Mouse (Mus musculus): ENCODE data around the gene Pfdn5. TPM values are rescaled to one million over a fixed set of nuclear protein-coding genes. Genes with fewer than 3 reads are reported as not detected.

Pfdn5 gene
- total and polyA plus RNA-seq, 2 experiments from 2014 or later: 145 to 525 TPM

GRCm38 (mm10) chr15:102302542-102302941, 23.4 kb upstream of the Pfdn5 start:
- Histone ChIP-seq H3K4me3 (ENCODE audit: low read depth, low read length) (no peak overlapping the region), H3K27ac (ENCODE audit: low read depth, low read length) (no peak overlapping the region), H3K9ac (replicated peaks; ENCODE audit: low read length, poor library complexity, severe bottlenecking) (no peak overlapping the region), H3K4me2 (ENCODE audit: low read depth, low read length, poor library complexity, severe bottlenecking) (no peak overlapping the region), H3K4me1 (ENCODE audit: insufficient read depth, low read length) (no peaks in the 10 kb centered on the region), H3K27me3 (ENCODE audit: insufficient read depth, low read length) (no peaks in the 10 kb centered on the region), H3K9me3 (ENCODE audit: low read length) (no peaks in the 10 kb centered on the region), H3K36me3 (ENCODE audit: insufficient read depth, low read length) (no peaks in the 10 kb centered on the region)
- no peak for TF ChIP-seq CTCF (IDR thresholded peaks at IDR 0.05)
- no peak for ATAC-seq (ENCODE audit: low FRiP score)
- no peak for DNase-seq (ENCODE audit: low spot score)
- WGBS: over 99% methylated on average over 6 of the region's 6 CpGs

DNA sequence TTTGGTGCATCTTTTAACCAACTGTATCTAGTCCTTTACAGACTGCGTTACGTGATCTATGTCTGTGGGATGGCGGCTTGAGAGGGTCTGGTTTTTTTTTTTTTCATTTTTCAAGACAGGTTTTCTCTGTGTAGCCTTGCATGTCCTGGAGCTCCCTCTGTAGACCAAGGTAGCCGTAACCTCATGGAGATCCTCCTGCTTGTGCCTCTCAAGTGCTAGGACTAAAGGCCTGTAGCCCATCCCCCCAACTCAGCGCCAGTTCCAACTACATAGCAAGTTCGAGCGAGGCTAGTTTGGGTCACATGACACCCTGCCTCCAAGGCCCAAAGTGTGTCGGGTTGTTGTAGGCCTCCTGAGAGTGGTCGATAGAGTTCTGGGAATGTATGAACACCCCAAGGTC, 17.2 kb upstream of the Pfdn5 start:
- Histone ChIP-seq H3K9ac (replicated peaks; ENCODE audit: low read length, poor library complexity, severe bottlenecking) (no peak overlapping the region), H3K9me3 (ENCODE audit: low read length) (no peaks in the 10 kb centered on the region), H3K27me3 (ENCODE audit: insufficient read depth, low read length) (no peaks in the 10 kb centered on the region), H3K4me1 (ENCODE audit: insufficient read depth, low read length) (no peaks in the 10 kb centered on the region), H3K4me2 (ENCODE audit: low read depth, low read length, poor library complexity, severe bottlenecking) (no peak overlapping the region), H3K36me3 (ENCODE audit: insufficient read depth, low read length) (no peaks in the 10 kb centered on the region), H3K27ac (ENCODE audit: low read depth, low read length) (no peak overlapping the region), H3K4me3 (ENCODE audit: low read depth, low read length) (no peak overlapping the region)
- TF ChIP-seq CTCF (IDR thresholded peaks at IDR 0.05): no peak
- 89% methylated on average over 9 of the region's 9 CpGs for WGBS
- DNase-seq (ENCODE audit: low spot score): no peak
- no peak for ATAC-seq (ENCODE audit: low FRiP score)

DNA sequence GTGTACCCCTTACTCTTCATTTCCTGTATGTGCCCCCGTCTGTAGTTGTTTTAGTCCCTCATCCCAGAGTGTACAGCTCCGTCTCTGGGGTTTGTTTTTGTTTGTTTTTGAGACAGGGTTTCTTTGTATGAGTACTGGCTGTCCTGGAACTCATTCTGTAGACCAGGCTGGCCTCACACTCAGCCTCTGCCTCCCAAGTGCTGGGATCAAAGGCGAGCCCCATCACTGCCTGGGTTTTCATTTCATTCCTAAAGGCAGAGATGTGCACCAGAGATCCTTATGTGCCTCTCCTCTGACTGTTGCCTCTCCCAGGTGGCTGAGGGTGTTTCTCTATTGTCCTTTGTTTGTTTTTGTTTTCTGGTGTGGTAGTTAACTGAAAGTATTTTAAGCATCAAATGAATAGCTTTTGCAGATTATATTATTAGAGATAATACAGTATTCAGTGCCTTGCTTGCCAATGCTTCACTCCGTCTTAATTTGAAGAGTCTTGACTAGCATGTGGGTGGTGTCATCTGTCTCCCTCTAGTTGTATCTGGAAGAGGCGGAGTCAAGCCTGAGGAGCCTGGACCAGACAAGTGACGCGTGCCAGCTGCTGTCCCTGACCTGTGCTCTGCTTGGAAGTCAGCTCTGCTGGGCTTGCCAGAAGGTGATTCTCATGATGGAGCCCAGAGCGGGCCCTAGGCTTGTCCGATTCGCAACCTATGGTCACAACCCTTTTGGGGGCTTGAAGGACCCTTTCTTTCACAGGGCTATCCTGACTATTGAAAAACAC, 15.7 kb upstream of the Pfdn5 start:
- no peak for TF ChIP-seq CTCF (IDR thresholded peaks at IDR 0.05)
- ATAC-seq (ENCODE audit: low FRiP score) (no peak), DNase-seq (ENCODE audit: low spot score) (no peak)
- H3K4me2 ChIP-seq (ENCODE audit: low read depth, low read length, poor library complexity, severe bottlenecking): no peak overlapping the region
- 90% methylated on average over 10 of the region's 10 CpGs for WGBS
- no peak overlapping the region for H3K27ac ChIP-seq (ENCODE audit: low read depth, low read length)
- no peaks in the 10 kb centered on the region for H3K4me1 ChIP-seq (ENCODE audit: insufficient read depth, low read length)
- no peaks in the 10 kb centered on the region for H3K27me3 ChIP-seq (ENCODE audit: insufficient read depth, low read length)
- H3K9ac ChIP-seq (replicated peaks; ENCODE audit: low read length, poor library complexity, severe bottlenecking): no peak overlapping the region
- no peaks in the 10 kb centered on the region for H3K36me3 ChIP-seq (ENCODE audit: insufficient read depth, low read length)
- no peak overlapping the region for H3K4me3 ChIP-seq (ENCODE audit: low read depth, low read length)
- H3K9me3 ChIP-seq (ENCODE audit: low read length): no peaks in the 10 kb centered on the region

GRCm38 (mm10) chr15:102311489-102311888, 14.4 kb upstream of the Pfdn5 start:
- Histone ChIP-seq H3K9ac (replicated peaks; ENCODE audit: low read length, poor library complexity, severe bottlenecking) (no peak overlapping the region), H3K9me3 (ENCODE audit: low read length) (no peaks in the 10 kb centered on the region), H3K36me3 (ENCODE audit: insufficient read depth, low read length) (no peaks in the 10 kb centered on the region), H3K4me2 (ENCODE audit: low read depth, low read length, poor library complexity, severe bottlenecking) (no peak overlapping the region), H3K27ac (ENCODE audit: low read depth, low read length) (no peak overlapping the region), H3K4me3 (ENCODE audit: low read depth, low read length) (no peak overlapping the region), H3K27me3 (ENCODE audit: insufficient read depth, low read length) (no peaks in the 10 kb centered on the region), H3K4me1 (ENCODE audit: insufficient read depth, low read length) (no peaks in the 10 kb centered on the region)
- no peak for ATAC-seq (ENCODE audit: low FRiP score)
- TF ChIP-seq CTCF (IDR thresholded peaks at IDR 0.05): no peak
- no peak for DNase-seq (ENCODE audit: low spot score)

DNA sequence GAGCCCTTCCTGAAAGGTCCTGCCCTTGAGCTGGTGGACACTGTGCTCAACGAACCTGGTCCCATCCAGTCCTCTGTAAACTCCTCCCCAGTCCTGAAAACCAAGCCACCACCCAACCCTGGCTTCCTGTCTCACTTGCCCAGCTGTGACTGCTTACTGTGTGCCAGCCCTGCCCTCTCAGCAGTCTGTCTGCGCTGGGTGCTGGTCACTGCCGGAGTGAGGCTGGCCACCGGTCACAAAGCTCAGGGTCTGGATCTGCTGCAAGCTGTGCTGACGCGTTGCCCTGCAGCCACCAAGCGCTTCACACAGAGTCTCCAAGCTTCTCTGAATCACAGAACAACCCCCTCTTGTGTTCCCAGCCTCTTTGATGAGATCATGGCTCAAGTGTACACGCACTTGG, 10.6 kb upstream of the Pfdn5 start:
- H3K4me1 ChIP-seq (ENCODE audit: insufficient read depth, low read length): no peaks in the 10 kb centered on the region
- no peak for DNase-seq (ENCODE audit: low spot score)
- H3K27ac ChIP-seq (ENCODE audit: low read depth, low read length): no peak overlapping the region
- no peak overlapping the region for H3K4me3 ChIP-seq (ENCODE audit: low read depth, low read length)
- no peak overlapping the region for H3K4me2 ChIP-seq (ENCODE audit: low read depth, low read length, poor library complexity, severe bottlenecking)
- H3K9me3 ChIP-seq (ENCODE audit: low read length): no peaks in the 10 kb centered on the region
- H3K9ac ChIP-seq (replicated peaks; ENCODE audit: low read length, poor library complexity, severe bottlenecking): no peak overlapping the region
- ATAC-seq (ENCODE audit: low FRiP score): no peak
- no peaks in the 10 kb centered on the region for H3K36me3 ChIP-seq (ENCODE audit: insufficient read depth, low read length)
- WGBS: 92% methylated on average over 8 of the region's 8 CpGs
- H3K27me3 ChIP-seq (ENCODE audit: insufficient read depth, low read length): no peaks in the 10 kb centered on the region
- no peak for TF ChIP-seq CTCF (IDR thresholded peaks at IDR 0.05)

- H3K9me3 ChIP-seq (ENCODE audit: low read length): no peaks in the 10 kb centered on the region
- no peak for ATAC-seq (ENCODE audit: low FRiP score)
- H3K4me1 ChIP-seq (ENCODE audit: insufficient read depth, low read length): no peaks in the 10 kb centered on the region
- no peak overlapping the region for H3K27ac ChIP-seq (ENCODE audit: low read depth, low read length)
- no peaks in the 10 kb centered on the region for H3K27me3 ChIP-seq (ENCODE audit: insufficient read depth, low read length)
- no peaks in the 10 kb centered on the region for H3K36me3 ChIP-seq (ENCODE audit: insufficient read depth, low read length)
- 82% methylated on average over 6 of the region's 6 CpGs for WGBS
- DNase-seq (ENCODE audit: low spot score): peak; percentile 53
- TF ChIP-seq CTCF (IDR thresholded peaks at IDR 0.05): peak; percentile 77
- H3K4me2 ChIP-seq (ENCODE audit: low read depth, low read length, poor library complexity, severe bottlenecking): no peak overlapping the region
- no peak overlapping the region for H3K9ac ChIP-seq (replicated peaks; ENCODE audit: low read length, poor library complexity, severe bottlenecking)
- no peak overlapping the region for H3K4me3 ChIP-seq (ENCODE audit: low read depth, low read length)
Measured at GRCm38 (mm10) chr15:102316263-102316662, 9.7 kb upstream of the Pfdn5 start.
